Mouse (Mus musculus) E14TG2a.4 (cell line): ENCODE results near the gene Chd2.
A peak's percentile ranks its signal among the peaks of the same experiment; 100 is the strongest.
"Not testable (repeated sequence)": the region's sequence is repeated elsewhere in the genome, so short reads cannot be mapped to it uniquely, and the experiment has no call there.

Experiments used
- H3K27me3 ChIP-seq: 2 replicates; pipeline ENCODE4 v1.6.1; 2014; ENCODE audit warnings: low read length, control low read depth; ENCODE audit not compliant: insufficient read depth
- H3K36me3 ChIP-seq: 2 replicates; pipeline ENCODE4 v1.6.1; 2014; ENCODE audit warnings: low read length, control low read depth; ENCODE audit not compliant: insufficient read depth
- H3K4me1 ChIP-seq: replicated peaks from 2 replicates; pipeline ENCODE4 v1.6.1; 2014; ENCODE audit warnings: low read depth, low read length, control low read depth
- H3K4me3 ChIP-seq: replicated peaks from 2 replicates; pipeline ENCODE4 v1.5.1; 2014; ENCODE audit warnings: mild to moderate bottlenecking, low read length
- H3K9me3 ChIP-seq: 2 replicates; pipeline ENCODE4 v1.6.1; 2014; ENCODE audit warnings: low read length, control low read depth
- CTCF ChIP-seq: conservative IDR thresholded peaks from 2 replicates; pipeline ENCODE4 v1.5.1; 2014; ENCODE audit warnings: low read length
- NANOG ChIP-seq: IDR thresholded peaks from 2 replicates; pipeline ENCODE4 v1.6.1; 2014; ENCODE audit warnings: borderline replicate concordance, low read length, mixed read lengths
- POU5F1 ChIP-seq: IDR thresholded peaks from 2 replicates; pipeline ENCODE4 v1.6.1; 2014; ENCODE audit warnings: low read length, borderline replicate concordance

Gene Chd2

DNA sequence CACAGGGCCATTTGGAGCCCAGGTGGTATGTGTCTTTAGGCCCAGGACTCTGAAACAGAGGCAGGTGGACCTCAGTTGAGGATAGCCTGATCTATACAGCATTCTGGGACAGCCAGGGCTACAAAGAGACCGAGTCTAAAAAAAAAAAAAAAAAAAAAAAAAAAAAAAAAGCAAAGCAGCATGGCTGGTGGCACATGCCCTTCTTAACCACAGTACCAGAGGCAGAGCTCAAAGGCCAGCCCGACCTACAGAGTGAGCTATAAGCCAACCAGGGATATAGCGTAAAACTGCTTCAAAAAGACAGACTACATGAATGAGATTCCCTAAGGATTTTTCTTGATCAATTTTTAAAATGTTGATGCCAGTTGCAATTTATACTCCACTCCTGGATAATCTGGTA is 9.5 kb downstream of the Chd2 start:
- Histone ChIP-seq H3K4me3 (no peak overlapping the region), H3K36me3 (peaks cover 48% of the 10 kb centered on the region), H3K27me3 (no peaks in the 10 kb centered on the region), H3K9me3 (no peaks in the 10 kb centered on the region), H3K4me1 (peaks cover 83% of the 10 kb centered on the region)
- TF ChIP-seq NANOG (no peak), CTCF (no peak), POU5F1 (no peak)

DNA sequence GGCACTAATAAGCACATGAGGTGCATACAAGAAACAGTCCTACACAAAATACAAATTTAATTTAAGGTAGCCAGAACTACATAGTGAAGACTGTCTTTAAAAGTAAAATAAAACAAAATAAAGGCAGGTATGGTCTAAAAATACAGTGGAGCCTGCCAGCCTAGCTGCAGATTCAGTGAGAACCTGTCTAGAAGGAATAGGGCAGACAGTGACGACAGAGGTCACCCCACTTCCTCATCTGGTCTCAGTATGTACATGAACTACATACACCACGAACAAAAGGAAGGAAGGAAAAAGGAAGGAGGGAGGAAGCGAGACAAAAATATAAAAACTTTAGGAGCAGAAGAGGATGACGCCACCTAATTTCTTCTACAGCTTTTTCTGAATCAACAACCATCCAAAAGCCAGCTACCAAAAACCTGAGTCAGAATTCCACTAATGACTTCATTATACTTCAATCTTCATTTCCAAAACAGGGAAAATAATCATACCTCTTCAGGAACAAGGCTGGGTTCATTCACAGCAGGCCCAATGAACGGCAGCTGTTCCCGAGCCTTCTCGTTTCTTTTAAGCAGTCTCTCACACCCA is 10.0 kb downstream of the Chd2 start:
- peaks cover 85% of the 10 kb centered on the region for H3K4me1 ChIP-seq

DNA sequence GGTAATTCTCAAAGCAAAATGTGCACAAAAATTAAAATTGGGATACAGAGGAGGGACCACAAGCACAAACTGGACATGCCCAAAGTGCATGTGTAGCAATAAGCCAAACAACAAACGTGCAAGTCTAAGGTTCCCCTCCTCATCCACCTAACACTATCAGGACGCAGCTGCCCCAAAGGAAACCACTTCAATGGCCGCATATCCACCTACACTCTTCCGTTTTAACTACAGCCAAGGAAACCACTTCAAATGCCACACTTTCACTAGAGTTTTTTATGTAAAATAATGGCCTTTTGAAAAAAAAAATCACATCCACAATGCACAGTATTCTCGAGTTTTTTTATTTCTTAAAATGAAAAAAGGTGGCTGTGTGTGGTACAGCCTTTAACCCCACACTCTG is 10.8 kb downstream of the Chd2 start:
- Histone ChIP-seq H3K36me3 (peaks cover 50% of the 10 kb centered on the region), H3K4me1 (peaks cover 79% of the 10 kb centered on the region), H3K4me3 (no peak overlapping the region), H3K9me3 (no peaks in the 10 kb centered on the region), H3K27me3 (no peaks in the 10 kb centered on the region)
- TF ChIP-seq POU5F1, result no peak
- no peak for TF ChIP-seq CTCF
- no peak for TF ChIP-seq NANOG

More for the DNA sequence above, 10.0 kb downstream of the Chd2 start:
- Histone ChIP-seq H3K27me3 (no peaks in the 10 kb centered on the region), H3K36me3 (peaks cover 50% of the 10 kb centered on the region), H3K9me3 (no peaks in the 10 kb centered on the region), H3K4me3 (no peak overlapping the region)
- no peak for TF ChIP-seq CTCF
- no peak for TF ChIP-seq NANOG
- TF ChIP-seq POU5F1, result no peak

- Histone ChIP-seq H3K4me1 (peaks cover 75% of the 10 kb centered on the region), H3K4me3 (no peak overlapping the region), H3K36me3 (peaks cover 50% of the 10 kb centered on the region), H3K27me3 (no peaks in the 10 kb centered on the region), H3K9me3 (no peaks in the 10 kb centered on the region)
- no peak for TF ChIP-seq NANOG
- TF ChIP-seq POU5F1, result no peak
- TF ChIP-seq CTCF, result no peak
Measured at GRCm38 (mm10) chr7:73530164-73530563, 11.5 kb downstream of the Chd2 start.

DNA sequence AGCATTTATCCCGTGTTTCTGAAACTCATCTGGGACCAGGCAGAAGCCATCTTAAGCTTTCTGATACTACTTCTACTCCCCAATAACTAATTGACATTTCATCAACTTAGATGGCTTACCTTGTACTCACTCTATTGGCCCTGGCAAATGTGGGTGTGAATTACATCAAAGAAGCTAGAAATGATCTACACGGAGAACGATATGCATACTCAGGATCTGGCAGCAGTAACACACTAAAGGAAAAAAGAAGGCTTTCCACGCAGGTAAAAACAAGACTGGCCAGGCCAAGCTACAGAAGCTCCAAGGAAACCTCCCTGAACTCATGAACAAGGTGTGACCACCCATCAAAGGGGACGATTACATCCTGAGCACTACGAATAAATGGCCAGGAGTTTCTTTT is 12.4 kb downstream of the Chd2 start:
- no peaks in the 10 kb centered on the region for H3K27me3 ChIP-seq
- H3K9me3 ChIP-seq, result no peaks in the 10 kb centered on the region
- H3K36me3 ChIP-seq, result peaks cover 55% of the 10 kb centered on the region
- peak overlapping the region; percentile 20; the same call in 1 of the 2 replicates for H3K4me3 ChIP-seq
- H3K4me1 ChIP-seq, result peaks cover 77% of the 10 kb centered on the region
- TF ChIP-seq CTCF (no peak), POU5F1 (no peak), NANOG (no peak)

GRCm38 (mm10) chr7:73528377-73528894 is 13.2 kb downstream of the Chd2 start:
- not testable (repeated sequence) for H3K4me3 ChIP-seq, H3K27me3 ChIP-seq, H3K9me3 ChIP-seq
- Histone ChIP-seq H3K36me3 (peaks cover 54% of the 10 kb centered on the region), H3K4me1 (peaks cover 77% of the 10 kb centered on the region)

DNA sequence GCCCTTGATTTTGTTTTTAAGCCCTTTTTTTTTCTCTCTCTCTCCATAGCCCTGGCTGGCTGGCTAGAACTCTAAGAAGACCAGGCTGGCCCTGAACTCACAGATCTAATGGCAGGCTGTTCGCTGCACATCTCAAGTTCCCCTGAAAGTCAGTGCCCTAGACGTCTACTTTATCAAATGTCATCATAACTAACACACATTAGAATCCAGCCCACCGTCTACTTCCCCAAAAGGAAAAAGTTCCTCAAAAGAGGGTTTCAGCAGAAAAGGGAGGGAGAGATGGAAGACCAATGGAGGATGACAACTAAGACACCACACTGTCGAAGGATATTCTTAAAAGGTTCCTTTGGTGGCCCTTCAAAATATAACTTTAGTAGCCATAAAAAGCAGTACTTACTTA is 14.4 kb downstream of the Chd2 start:
- H3K4me1 ChIP-seq, result peaks cover 70% of the 10 kb centered on the region
- no peak overlapping the region for H3K4me3 ChIP-seq
- no peaks in the 10 kb centered on the region for H3K9me3 ChIP-seq
- H3K36me3 ChIP-seq, result peaks cover 55% of the 10 kb centered on the region
- TF ChIP-seq CTCF, result no peak
- TF ChIP-seq POU5F1, result no peak
- no peak for TF ChIP-seq NANOG
- no peaks in the 10 kb centered on the region for H3K27me3 ChIP-seq

DNA sequence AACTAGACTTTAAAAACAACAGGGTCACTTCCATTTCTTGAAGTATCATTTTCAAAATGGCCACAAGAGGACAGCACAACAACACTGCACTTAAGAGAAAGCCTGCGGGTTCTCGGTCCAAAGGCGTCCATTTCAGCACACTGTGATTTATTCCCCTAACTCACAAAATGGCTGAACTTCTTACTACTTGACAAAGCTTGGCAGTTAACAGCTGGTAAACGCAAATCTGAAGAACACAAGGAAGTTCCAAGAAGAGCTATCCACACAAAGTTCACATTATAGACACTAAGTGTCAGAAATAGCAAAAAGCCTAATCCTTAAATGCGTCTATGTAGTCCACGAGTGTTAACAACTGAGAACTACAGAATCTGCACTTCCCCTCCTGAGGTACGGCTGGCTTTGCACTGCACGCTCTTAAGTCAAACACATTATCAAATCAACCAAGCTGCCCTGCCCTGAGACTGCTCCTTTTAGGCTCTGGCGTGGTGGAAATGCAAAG is 17.1 kb downstream of the Chd2 start:
- peak; percentile 85 for TF ChIP-seq CTCF
- TF ChIP-seq POU5F1, result no peak
- TF ChIP-seq NANOG, result no peak
- H3K36me3 ChIP-seq, result peaks cover 52% of the 10 kb centered on the region

GRCm38 (mm10) chr7:73523608-73524259 is 17.9 kb downstream of the Chd2 start:
- Histone ChIP-seq H3K4me3 (no peak overlapping the region), H3K27me3 (no peaks in the 10 kb centered on the region), H3K9me3 (no peaks in the 10 kb centered on the region), H3K4me1 (peaks cover 69% of the 10 kb centered on the region), H3K36me3 (peaks cover 50% of the 10 kb centered on the region)
- TF ChIP-seq CTCF (no peak), NANOG (no peak), POU5F1 (no peak)

More for the DNA sequence above, 17.1 kb downstream of the Chd2 start:
- H3K4me1 ChIP-seq, result peaks cover 70% of the 10 kb centered on the region
- H3K4me3 ChIP-seq, result peak overlapping the region; percentile 48; the same call in 1 of the 2 replicates
- H3K9me3 ChIP-seq, result no peaks in the 10 kb centered on the region
- no peaks in the 10 kb centered on the region for H3K27me3 ChIP-seq

DNA sequence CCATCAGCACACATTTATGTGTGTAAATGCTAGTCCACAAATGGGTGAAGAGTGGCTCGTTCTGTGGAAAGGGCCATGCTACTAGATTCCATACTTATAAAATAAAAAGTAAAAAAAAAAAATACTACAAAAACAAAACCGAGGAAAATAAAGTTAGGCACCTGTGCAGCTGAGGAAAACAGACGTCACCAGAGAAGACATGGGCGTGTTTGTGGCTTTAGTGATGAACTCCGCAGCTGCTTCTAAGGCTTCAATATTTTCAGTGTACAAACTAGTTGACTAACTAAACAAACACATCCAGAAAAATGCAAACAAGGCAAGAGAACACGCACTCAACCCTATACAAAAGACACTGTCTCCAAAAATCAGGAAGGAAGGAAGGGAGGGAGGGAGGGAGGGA is 18.4 kb downstream of the Chd2 start:
- no peaks in the 10 kb centered on the region for H3K27me3 ChIP-seq
- no peak overlapping the region for H3K4me3 ChIP-seq
- no peaks in the 10 kb centered on the region for H3K9me3 ChIP-seq

More for the DNA sequence above, 18.4 kb downstream of the Chd2 start:
- Histone ChIP-seq H3K36me3 (peaks cover 48% of the 10 kb centered on the region), H3K4me1 (peaks cover 69% of the 10 kb centered on the region)
- TF ChIP-seq POU5F1 (no peak), CTCF (no peak), NANOG (no peak)
